Mouse (Mus musculus) forebrain, postnatal 0 days (tissue): Measurements from ENCODE around the gene Nkx6-1. TPM values are rescaled to one million over a fixed set of nuclear protein-coding genes. Genes with fewer than 3 reads are reported as not detected.

Experiments used
- ATAC-seq: fragments of 200-750 bp; cut with Nextera tagmentation; 2 replicates; pipeline ENCODE4 v1.8.0; 2017; ENCODE audit warnings: mild to moderate bottlenecking, moderate library complexity
- DNase-seq: peaks from one replicate; pipeline ENCODE4 v3.0.0-alpha.2; 2015
- H3K27ac ChIP-seq: fragments of 300-500 bp; sonication (generic); 2 replicates; pipeline ENCODE4 v1.5.1; 2014; ENCODE audit warnings: low read depth, mild to moderate bottlenecking, antibody characterized with exemption, low read length, moderate library complexity, mixed read lengths
- H3K27me3 ChIP-seq: fragments of 300-500 bp; sonication (generic); 2 replicates; pipeline ENCODE4 v1.6.1; 2014; ENCODE audit warnings: mild to moderate bottlenecking, low read length, mixed read lengths; ENCODE audit not compliant: insufficient read depth
- H3K36me3 ChIP-seq: fragments of 300-500 bp; sonication (generic); 2 replicates; pipeline ENCODE4 v1.6.1; 2014; ENCODE audit warnings: mild to moderate bottlenecking, moderate library complexity; ENCODE audit not compliant: insufficient read depth
- H3K4me1 ChIP-seq: fragments of 300-500 bp; sonication (generic); 2 replicates; pipeline ENCODE4 v1.6.1; 2014; ENCODE audit warnings: antibody characterized with exemption; ENCODE audit not compliant: insufficient read depth
- H3K4me2 ChIP-seq: fragments of 300-500 bp; sonication (generic); 2 replicates; pipeline ENCODE4 v1.6.1; 2014; ENCODE audit warnings: low read depth, mild to moderate bottlenecking, moderate library complexity
- H3K4me3 ChIP-seq: fragments of 300-500 bp; sonication (generic); 2 replicates; pipeline ENCODE4 v1.5.1; 2014; ENCODE audit warnings: low read depth, low read length, mixed read lengths
- H3K9ac ChIP-seq: fragments of 300-500 bp; sonication (generic); 2 replicates; pipeline ENCODE4 v1.6.1; 2014; ENCODE audit warnings: mild to moderate bottlenecking
- H3K9me3 ChIP-seq: fragments of 300-500 bp; sonication (generic); 2 replicates; pipeline ENCODE4 v1.6.1; 2016; ENCODE audit warnings: low read length
- CTCF ChIP-seq: sonication (generic); IDR thresholded peaks from 2 replicates; pipeline ENCODE4 v1.5.1; 2016; ENCODE audit warnings: antibody characterized with exemption, control low read depth, low read depth
- WGBS: fragments of 180-500 bp; shearing (Covaris S2); extraction: QIAGEN DNeasy Blood & Tissue Kit; methylation state at CpG from one replicate; pipeline ENCODE4 v1.1.7; 2014; 5-methylcytosine and 5-hydroxymethylcytosine counted together
- polyA plus RNA-seq: library from polyadenylated mRNA; unstranded; fragments of >200 nt; fragmentation: Nextera tagmentation; extraction: Ambion mirVana; gene quantifications from 2 replicates; pipeline ENCODE4 v1.2.1, GENCODE M21; 2015
- total RNA-seq: library from RNA; depleted of rRNA; stranded (reverse); fragments of >200 nt; gene quantifications from 2 replicates; pipeline ENCODE4 v1.2.3, GENCODE M21; 2014

The Nkx6-1 gene
- total and polyA plus RNA-seq, 2 experiments from 2014 or later: 0.24 to 0.29 TPM

- 1% methylated on average over 9 of the region's 9 CpGs for WGBS
Measured at GRCm38 (mm10) chr5:101666091-101666490, 1.3 kb upstream of the Nkx6-1 start.

GRCm38 (mm10) chr5:101664423-101664921 is 324 bp downstream of the Nkx6-1 start:
- Histone ChIP-seq H3K4me1 (no peaks in the 10 kb centered on the region), H3K27me3 (peaks cover 77% of the 10 kb centered on the region), H3K36me3 (no peaks in the 10 kb centered on the region), H3K9me3 (no peaks in the 10 kb centered on the region), H3K4me2 (peak overlapping the region; percentile 37), H3K27ac (no peak overlapping the region), H3K4me3 (peak overlapping the region; percentile 14; the same call in 1 of the 2 replicates), H3K9ac (no peak overlapping the region)
- TF ChIP-seq CTCF: no peak
- WGBS: 1% methylated on average over 64 of the region's 64 CpGs
- DNase-seq: peak; percentile 44
- no peak for ATAC-seq

More at GRCm38 (mm10) chr5:101666091-101666490, 1.3 kb upstream of the Nkx6-1 start:
- H3K27ac ChIP-seq: no peak overlapping the region
- TF ChIP-seq CTCF: no peak
- H3K9me3 ChIP-seq: no peaks in the 10 kb centered on the region
- no peak overlapping the region for H3K4me3 ChIP-seq
- peaks cover 73% of the 10 kb centered on the region for H3K27me3 ChIP-seq
- no peaks in the 10 kb centered on the region for H3K4me1 ChIP-seq
- no peak overlapping the region for H3K9ac ChIP-seq
- DNase-seq: no peak
- no peak for ATAC-seq
- H3K36me3 ChIP-seq: no peaks in the 10 kb centered on the region
- H3K4me2 ChIP-seq: no peak overlapping the region

GRCm38 (mm10) chr5:101663621-101664422 is 974 bp downstream of the Nkx6-1 start:
- H3K36me3 ChIP-seq: no peaks in the 10 kb centered on the region
- H3K27me3 ChIP-seq: peaks cover 75% of the 10 kb centered on the region
- ATAC-seq (no peak), DNase-seq (no peak)
- no peaks in the 10 kb centered on the region for H3K9me3 ChIP-seq
- peak overlapping the region; percentile 37 for H3K4me2 ChIP-seq
- no peaks in the 10 kb centered on the region for H3K4me1 ChIP-seq
- 4% methylated on average over 70 of the region's 94 CpGs for whole genome bisulfite sequencing
- peak overlapping the region; percentile 23 for H3K4me3 ChIP-seq
- no peak for TF ChIP-seq CTCF
- no peak overlapping the region for H3K27ac ChIP-seq
- H3K9ac ChIP-seq: no peak overlapping the region

GRCm38 (mm10) chr5:101663176-101663575 is 1.6 kb downstream of the Nkx6-1 start:
- peak; percentile 42; the same call in 1 of the 2 replicates for ATAC-seq
- no peak overlapping the region for H3K27ac ChIP-seq
- TF ChIP-seq CTCF: peak; percentile 36
- WGBS: under 1% methylated on average over 23 of the region's 23 CpGs
- peak overlapping the region; percentile 23 for H3K4me3 ChIP-seq
- H3K9me3 ChIP-seq: no peaks in the 10 kb centered on the region
- no peaks in the 10 kb centered on the region for H3K4me1 ChIP-seq
- peaks cover 72% of the 10 kb centered on the region for H3K27me3 ChIP-seq
- DNase-seq: peak; percentile 58
- peak overlapping the region; percentile 37 for H3K4me2 ChIP-seq
- H3K9ac ChIP-seq: no peak overlapping the region
- no peaks in the 10 kb centered on the region for H3K36me3 ChIP-seq

- ATAC-seq: no peak
- Histone ChIP-seq H3K9ac (no peak overlapping the region), H3K27ac (no peak overlapping the region), H3K27me3 (peaks cover 70% of the 10 kb centered on the region), H3K4me2 (no peak overlapping the region), H3K9me3 (no peaks in the 10 kb centered on the region), H3K4me1 (no peaks in the 10 kb centered on the region), H3K36me3 (no peaks in the 10 kb centered on the region), H3K4me3 (no peak overlapping the region)
- 2% methylated on average over 8 of the region's 8 CpGs for WGBS
- DNase-seq: peak; percentile 40
- no peak for TF ChIP-seq CTCF
Measured at GRCm38 (mm10) chr5:101662485-101662884, 2.3 kb downstream of the Nkx6-1 start.

- H3K36me3 ChIP-seq: no peaks in the 10 kb centered on the region
- H3K27ac ChIP-seq: no peak overlapping the region
- H3K4me1 ChIP-seq: no peaks in the 10 kb centered on the region
- peak; percentile 70 for DNase-seq
- H3K4me2 ChIP-seq: no peak overlapping the region
- H3K9me3 ChIP-seq: no peaks in the 10 kb centered on the region
- no peak for ATAC-seq
- no peak for TF ChIP-seq CTCF
- H3K4me3 ChIP-seq: no peak overlapping the region
- WGBS: 2% methylated on average over 25 of the region's 25 CpGs
- peaks cover 73% of the 10 kb centered on the region for H3K27me3 ChIP-seq
- H3K9ac ChIP-seq: no peak overlapping the region
Measured at GRCm38 (mm10) chr5:101661561-101662211, 3.1 kb downstream of the Nkx6-1 start.

- Histone ChIP-seq H3K4me2 (no peak overlapping the region), H3K36me3 (no peaks in the 10 kb centered on the region), H3K9me3 (no peaks in the 10 kb centered on the region), H3K9ac (no peak overlapping the region), H3K4me3 (no peak overlapping the region), H3K27ac (no peak overlapping the region), H3K4me1 (no peaks in the 10 kb centered on the region), H3K27me3 (peaks cover 75% of the 10 kb centered on the region)
- TF ChIP-seq CTCF: no peak
- DNase-seq (no peak), ATAC-seq (no peak)
- WGBS: 6% methylated on average over 3 of the region's 3 CpGs
Measured at GRCm38 (mm10) chr5:101660666-101661065, 4.1 kb downstream of the Nkx6-1 start.
